Mouse (Mus musculus): ENCODE measurements at regions not wholly inside any gene's neighbourhood (a gene's known extent, or its start where the extent isn't known, plus 50 kb on each side); places are given as distances from the start of the nearest gene placed in this dataset.

DNA sequence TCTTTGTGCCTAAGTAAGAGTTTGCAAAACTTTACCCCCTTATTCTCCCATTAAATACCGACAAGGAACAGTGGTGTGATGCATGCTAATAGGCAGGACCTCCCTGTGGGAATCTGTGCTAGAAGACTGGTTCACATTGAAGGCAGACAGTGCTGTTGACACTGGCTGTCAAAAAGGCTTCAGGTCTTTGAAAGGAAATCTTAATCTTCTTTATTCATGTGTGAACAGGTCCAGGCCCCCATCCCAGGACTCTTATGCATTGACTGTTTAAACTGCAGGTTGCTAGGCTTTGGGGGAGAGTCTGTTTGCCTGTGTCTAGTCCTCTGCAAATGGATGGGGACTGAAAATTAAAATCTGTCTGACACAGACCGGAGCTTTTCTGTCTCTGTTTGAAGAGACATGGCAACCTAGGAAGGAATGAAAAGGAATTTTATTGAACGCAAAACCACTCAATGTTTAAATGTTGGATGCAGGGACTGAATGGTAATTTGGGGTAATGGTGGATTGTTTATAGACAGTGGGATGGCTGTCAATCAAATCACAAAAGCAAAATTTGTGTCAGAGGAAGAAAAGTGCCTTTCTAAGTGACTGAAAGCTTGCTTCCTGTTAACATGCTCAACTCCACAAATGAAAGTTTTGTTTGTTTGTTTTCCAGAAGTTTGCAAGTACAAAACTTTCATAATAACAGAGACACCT, 642.1 kb downstream of the A830018L16Rik start:
- TF ChIP-seq CTCF (IDR thresholded peaks at IDR 0.05; ENCODE audit: borderline replicate concordance, insufficient read depth, low read depth, low read length) (no peak), POLR2A (IDR thresholded peaks at IDR 0.05; ENCODE audit: borderline replicate concordance, insufficient read depth, low read length) (no peak)
